Mouse (Mus musculus) left cerebral cortex, postnatal 25 days (tissue): ENCODE results near the gene Rela. TPM values are rescaled to one million over a fixed set of nuclear protein-coding genes. Genes with fewer than 3 reads are reported as not detected.
"Not testable (repeated sequence)": the region's sequence is repeated elsewhere in the genome, so short reads cannot be mapped to it uniquely, and the experiment has no call there.

Experiments used
- DNase-seq, 2 experiments: peaks; one replicate each; pipeline ENCODE4 v3.0.0; 2022; ENCODE audit warnings: low spot score in 2 of 2, mixed read lengths in 1 of 2
- intact Hi-C: fragments of 180-260 bp; cut with DNase I; formaldehyde crosslinking; loops from one replicate; pipeline ENCODE4 v1.15.1; 2025
- total RNA-seq, 2 experiments: library from RNA; stranded (reverse); gene quantifications; 2 replicates each; pipeline ENCODE4 v1.2.3; 2021

The Rela gene
- total RNA-seq, 2 experiments from 2014 or later = 20.5 to 20.6 TPM

GRCm38 (mm10) chr19:5660942-5661751, 23.9 kb downstream of the Rela start:
- DNase-seq = peak in 1 of 2 experiments; percentile 45
- intact Hi-C loops = no loop called here

DNA sequence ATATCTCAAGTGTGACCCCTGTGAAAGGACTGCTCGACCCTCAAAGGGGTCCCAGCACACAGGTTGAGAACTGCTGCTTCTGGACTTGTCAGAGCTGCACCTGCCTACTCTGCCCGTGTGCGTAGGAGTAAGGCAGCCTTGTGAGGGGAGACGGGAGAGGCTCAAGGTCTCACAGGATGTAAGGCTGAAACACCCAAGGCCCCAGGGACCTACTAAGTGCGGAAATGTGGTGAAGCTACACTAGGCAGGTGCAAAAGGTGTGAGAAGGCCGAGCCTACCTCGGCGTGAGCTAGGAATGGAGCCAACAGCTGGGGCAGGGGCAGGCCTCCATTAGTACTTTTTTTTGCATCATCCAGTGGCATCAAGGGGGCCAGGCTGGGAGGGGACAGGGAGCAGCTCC, 25.0 kb downstream of the Rela start:
- intact Hi-C loops = no loop called here
- DNase-seq = no peak

DNA sequence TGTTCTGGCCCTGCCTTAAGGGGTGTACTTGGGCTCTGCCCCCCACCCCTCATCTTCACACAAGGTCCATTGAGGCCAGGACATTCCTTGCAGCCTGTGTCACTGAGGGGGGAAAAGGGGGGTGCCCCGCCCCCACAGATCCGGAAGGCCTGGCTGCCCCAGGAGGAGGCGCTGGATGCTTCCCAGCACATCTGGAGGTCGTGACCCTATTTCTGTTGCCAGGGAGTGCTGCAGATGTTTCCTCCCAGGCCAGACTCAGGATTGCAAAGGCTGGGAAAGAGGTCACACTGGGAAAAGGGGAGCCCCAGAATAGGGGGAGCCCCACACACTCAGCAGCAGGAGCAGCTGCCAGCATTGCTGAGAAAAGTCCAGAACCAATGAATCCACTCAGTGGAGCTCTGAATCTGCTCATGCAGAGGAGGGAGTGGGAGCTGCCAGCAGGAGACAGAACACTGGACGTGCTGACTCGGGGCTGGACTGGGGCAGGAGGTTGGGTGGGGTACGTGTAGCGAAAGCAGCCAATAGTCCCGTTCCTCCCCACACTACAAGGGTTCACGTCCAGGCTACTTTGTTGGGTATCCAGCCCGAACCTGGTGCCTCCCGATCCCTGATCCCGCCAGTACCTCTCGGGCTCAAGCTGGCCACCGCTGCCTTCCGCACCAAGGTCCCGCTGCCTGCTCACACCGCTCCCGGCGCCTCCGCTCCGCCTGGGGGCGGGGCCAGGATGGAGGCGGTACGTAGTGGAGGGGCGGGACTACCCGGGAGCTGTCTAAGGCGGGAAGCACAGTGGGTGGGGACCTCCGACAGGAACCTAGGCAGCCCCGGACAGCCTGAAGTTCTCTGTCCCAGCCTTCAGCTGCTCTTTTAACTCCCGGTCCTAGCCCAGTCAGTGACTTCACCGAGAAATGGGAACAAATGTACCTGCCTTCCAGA, 26.0 kb downstream of the Rela start, which contains the start of gene Sipa1:
Gene Sipa1 (minus strand): TSS at position 727 of the 933 bp plus-strand sequence.
- intact Hi-C loops = no loop called here
- peak; percentile 73 to 80 for DNase-seq

GRCm38 (mm10) chr19:5664669-5665257, 27.5 kb downstream of the Rela start:
- intact Hi-C loops = no loop called here
- DNase-seq = no peak

- intact Hi-C loops = no loop called here
- no peak for DNase-seq
These were observed 28.2 kb downstream of the Rela start for GRCm38 (mm10) chr19:5665465-5665864.

DNA sequence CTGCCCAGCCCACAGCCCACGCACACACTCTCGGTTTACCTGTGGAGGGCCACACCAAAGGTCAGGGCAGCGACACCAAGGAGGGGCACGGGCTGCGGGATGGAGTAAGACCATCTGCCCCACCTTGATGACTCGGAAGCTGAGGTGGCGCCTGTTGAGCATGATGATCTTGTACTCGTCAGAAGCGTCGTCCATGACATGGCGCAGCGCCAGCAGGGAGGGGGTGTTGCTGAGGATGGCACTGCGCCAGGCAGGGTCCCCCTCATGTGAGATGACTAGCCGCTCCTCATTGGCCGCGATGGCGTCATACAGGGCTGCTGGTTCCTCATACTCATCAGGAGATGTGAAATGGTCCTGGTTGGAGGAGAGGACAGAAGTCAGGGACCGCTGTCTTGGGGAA, 29.1 kb downstream of the Rela start:
- DNase-seq = no peak
- intact Hi-C loops = no loop called here

DNA sequence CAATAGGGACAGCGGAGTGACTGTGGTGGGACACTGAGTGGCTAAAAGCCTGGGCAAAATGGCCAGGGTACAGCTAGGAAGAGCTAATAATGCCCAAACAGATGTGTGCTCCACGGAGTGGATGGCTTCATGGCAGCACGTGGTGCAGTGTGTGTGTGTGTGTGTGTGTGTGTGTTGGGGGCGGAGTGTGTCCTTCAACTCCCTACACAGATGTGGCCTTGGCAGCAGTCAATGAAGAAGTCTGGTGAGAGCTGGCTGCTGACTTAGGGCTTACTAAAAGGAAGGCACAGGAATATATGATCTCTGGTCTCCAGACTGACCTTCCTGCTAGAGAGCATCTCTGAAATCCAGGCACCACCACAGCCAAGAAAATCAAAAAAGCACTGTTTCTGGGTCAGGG, 31.1 kb downstream of the Rela start:
- intact Hi-C loops = no loop called here
- no peak for DNase-seq

- DNase-seq = no peak
- intact Hi-C loops = no loop called here
These were observed 43.1 kb downstream of the Rela start for GRCm38 (mm10) chr19:5680432-5680831.

DNA sequence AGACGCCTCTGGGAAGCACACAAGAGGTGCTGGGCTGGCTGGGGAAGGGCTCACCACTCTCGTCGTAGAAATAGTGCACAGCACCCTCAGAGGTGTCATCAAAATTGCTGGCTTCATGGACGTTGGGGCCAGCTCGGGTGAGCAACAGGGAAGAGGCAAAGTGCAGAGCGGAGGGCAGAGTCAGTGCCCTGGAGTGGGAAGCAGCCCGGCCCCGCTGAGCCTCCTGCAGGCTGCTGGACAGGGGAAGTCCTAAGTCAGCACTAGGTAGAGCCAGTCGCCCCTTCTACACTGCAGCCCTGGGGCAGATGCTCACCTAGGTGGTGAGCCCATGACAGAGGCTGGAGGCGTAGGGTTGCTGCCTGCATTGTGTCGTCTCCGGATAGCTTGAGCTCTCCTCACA, 47.0 kb downstream of the Rela start:
- DNase-seq = no peak
- intact Hi-C loops = no loop called here

DNA sequence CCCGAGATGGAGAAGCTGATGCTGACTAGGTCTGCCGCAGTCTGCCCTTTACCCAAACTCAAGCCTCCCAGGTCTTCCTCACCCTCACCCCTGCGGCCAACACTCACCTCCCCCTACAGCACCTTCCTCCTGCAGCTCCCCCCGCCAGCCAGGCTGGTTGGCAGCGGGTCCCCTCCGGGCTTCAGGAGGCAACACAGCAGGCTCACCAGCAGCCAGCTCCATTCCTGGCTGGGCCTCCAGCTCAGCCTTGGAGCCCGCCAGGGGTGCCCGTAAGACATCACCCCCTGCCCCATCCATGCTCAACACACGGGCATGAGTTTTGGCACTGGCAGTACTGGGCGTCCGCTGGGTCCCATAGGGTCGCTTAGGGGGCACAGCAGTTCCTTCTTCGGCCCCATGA, 47.7 kb downstream of the Rela start:
- intact Hi-C loops = no loop called here

DNA sequence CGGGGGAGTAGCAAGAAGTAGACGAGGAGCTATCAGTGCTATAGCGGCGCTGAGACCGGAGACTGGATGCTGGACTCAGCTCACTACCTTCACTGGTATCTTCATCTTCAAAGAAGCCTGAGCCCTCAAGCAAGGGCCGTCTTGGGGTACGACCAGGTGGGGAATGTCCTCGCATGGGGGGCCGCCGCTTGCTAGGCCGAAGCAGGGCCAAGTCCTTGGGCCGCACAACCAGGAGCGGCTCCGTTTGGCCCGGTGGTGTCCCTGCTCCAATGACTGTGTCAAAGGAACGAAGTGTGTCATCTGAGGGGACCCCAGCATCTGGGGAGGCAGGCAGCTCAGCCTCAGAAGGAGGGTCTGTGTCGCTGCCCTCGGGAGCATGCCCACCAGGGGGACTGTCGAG, 48.1 kb downstream of the Rela start:
- DNase-seq = no peak
- intact Hi-C loops = no loop called here

More for the DNA sequence above, 47.7 kb downstream of the Rela start:
- no peak for DNase-seq

- DNase-seq = no peak
- intact Hi-C loops = no loop called here
These were observed 48.6 kb downstream of the Rela start for GRCm38 (mm10) chr19:5685861-5686260.

DNA sequence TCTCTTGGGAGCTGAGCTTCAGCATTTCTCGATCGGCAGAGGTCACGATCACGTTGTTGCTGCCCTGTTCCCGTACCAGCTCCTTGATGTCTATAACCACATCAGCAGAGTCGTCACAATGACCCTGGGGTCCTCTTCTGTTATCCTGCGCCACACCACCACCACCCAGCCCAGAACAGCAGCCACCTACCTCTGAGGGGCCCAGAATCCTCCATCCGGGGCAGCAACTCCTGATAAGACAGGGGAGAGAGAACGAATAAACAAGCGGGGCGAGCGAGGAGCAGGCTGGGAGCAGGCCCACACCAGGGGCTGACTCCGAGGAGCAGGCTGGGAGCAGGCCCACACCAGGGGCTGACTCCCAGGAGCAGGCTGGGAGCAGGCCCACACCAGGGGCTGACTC, 49.2 kb downstream of the Rela start:
- intact Hi-C loops = no loop called here
- no peak for DNase-seq

GRCm38 (mm10) chr19:5686954-5687353, 49.7 kb downstream of the Rela start:
- intact Hi-C loops, DNase-seq: not testable (repeated sequence)

DNA sequence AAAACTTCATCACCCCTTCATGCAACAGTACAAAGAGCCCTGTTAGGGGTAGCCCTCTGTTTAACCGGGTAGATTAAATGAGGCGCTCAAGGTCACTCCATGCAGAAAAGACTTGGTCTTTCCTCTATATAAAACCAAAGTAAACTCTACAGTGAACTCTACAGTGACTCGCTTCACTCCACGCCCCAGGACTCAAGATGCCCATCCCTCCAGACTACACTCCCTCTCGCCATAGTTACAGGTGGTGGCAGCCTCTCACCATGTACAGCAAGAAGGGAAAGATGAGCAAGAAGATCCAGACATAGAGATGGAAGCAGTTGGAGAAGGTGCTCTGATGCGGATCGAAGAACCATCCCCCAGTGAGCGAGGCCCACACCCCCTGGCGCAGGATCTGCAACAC, 50.5 kb downstream of the Rela start:
- intact Hi-C loops = loop anchor here (2.0 kb wide), 2 partner anchors 41 to 51 kb away; partner anchors contain the start of genes Fam89b and Rela
- DNase-seq = no peak

DNA sequence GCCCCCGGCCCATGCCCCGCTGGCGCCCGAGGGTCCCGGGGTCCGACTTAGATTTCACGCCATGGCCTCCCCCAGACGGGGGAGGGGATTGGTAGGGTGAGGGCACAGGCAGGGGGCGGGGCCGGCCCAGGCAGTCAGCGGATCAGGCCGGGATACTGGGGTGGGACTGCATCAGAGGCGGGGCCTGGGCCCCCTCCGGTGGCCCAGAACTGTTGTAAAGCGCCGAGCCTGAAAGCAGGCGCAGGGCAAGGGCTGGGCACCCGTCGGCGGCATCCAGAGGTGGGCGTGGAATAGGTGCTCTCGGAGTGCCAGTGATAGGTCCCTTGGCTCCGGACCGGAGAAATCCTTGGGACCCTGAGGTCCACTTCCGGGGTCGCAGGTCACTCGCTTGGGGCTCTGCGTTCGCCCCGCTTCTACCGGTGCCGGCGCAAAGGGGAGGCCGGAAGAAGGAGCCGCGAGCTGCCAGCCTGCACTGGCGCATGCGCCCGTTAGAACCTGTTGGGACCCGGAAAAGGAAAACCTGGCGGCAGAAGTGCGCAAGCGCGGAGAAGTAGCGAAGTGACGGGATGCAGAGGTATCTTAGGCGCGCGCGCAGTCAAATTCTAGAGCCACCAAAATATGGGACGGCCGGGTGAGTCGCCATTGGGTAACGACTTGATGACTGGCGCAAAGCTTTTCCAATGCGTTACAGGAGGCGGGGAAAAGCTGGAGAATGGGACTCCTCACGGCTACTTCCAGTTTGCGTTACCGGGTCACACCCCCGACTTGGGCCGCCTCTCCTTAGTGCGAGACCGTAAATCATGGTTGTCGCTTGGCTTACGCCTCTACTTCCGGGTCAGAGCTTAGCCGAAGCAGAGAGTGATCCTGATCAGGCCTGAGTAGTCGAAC, 51.2 kb downstream of the Rela start, which contains the start of the genes Map3k11 and Pcnx3:
Gene Map3k11 (plus strand): TSS at position 543 of the 888 bp plus-strand sequence.
Gene Pcnx3 (minus strand): TSS at position 709 of the 888 bp plus-strand sequence.
- DNase-seq = peak; percentile 98 to 99
- intact Hi-C loops = loop anchor here (2.0 kb wide), 2 partner anchors 40 to 52 kb away; partner anchors contain the start of genes Fam89b and Rela

GRCm38 (mm10) chr19:5689088-5689428, 51.8 kb downstream of the Rela start:
- intact Hi-C loops = loop anchor here (2.0 kb wide), 2 partner anchors 40 to 52 kb away; partner anchors contain the start of genes Fam89b and Rela
- DNase-seq = no peak

GRCm38 (mm10) chr19:5689565-5690342, 52.5 kb downstream of the Rela start:
- DNase-seq = peak; percentile 73 to 86
- intact Hi-C loops = loop anchor here (2.0 kb wide), 2 partner anchors 39 to 53 kb away; partner anchors contain the start of genes Fam89b and Rela
